Mouse (Mus musculus) testis, adult 2 months (tissue): ENCODE data around the gene Elane.

Source experiments
- CTCF ChIP-seq: fragments of 200-500 bp; IDR thresholded peaks from 2 replicates; pipeline ENCODE4 v1.5.1; 2012; ENCODE audit warnings: low read depth, mild to moderate bottlenecking, inconsistent platforms, low read length, moderate library complexity; ENCODE audit not compliant: control insufficient read depth, insufficient read depth, insufficient replicate concordance
- POLR2A ChIP-seq: fragments of 200-500 bp; IDR thresholded peaks from 2 replicates; pipeline ENCODE4 v1.6.1; 2012; ENCODE audit warnings: low read depth, mild to moderate bottlenecking, inconsistent platforms, low read length, moderate library complexity; ENCODE audit not compliant: control insufficient read depth

GRCm38 (mm10) chr10:79855558-79856184, 30.4 kb upstream of the Elane start:
- no peak for TF ChIP-seq POLR2A
- TF ChIP-seq CTCF, result no peak
